Mouse (Mus musculus) left cerebral cortex, adult 18-20 months (tissue): ENCODE data around the gene Tmub2. TPM values are rescaled to one million over a fixed set of nuclear protein-coding genes. Genes with fewer than 3 reads are reported as not detected.
"Not testable (repeated sequence)": the region's sequence is repeated elsewhere in the genome, so short reads cannot be mapped to it uniquely, and the experiment has no call there.

ENCODE experiments used
- DNase-seq, 2 experiments: peaks; one replicate each; pipeline ENCODE4 v3.0.0; 2021 to 2022; ENCODE audit warnings: low spot score in 2 of 2, mixed read lengths in 1 of 2
- total RNA-seq, 2 experiments: library from RNA; stranded (reverse); gene quantifications; 2 replicates each; pipeline ENCODE4 v1.2.3; 2021

The Tmub2 gene
- total RNA-seq, 2 experiments from 2014 or later = 65.1 to 71.0 TPM

DNA sequence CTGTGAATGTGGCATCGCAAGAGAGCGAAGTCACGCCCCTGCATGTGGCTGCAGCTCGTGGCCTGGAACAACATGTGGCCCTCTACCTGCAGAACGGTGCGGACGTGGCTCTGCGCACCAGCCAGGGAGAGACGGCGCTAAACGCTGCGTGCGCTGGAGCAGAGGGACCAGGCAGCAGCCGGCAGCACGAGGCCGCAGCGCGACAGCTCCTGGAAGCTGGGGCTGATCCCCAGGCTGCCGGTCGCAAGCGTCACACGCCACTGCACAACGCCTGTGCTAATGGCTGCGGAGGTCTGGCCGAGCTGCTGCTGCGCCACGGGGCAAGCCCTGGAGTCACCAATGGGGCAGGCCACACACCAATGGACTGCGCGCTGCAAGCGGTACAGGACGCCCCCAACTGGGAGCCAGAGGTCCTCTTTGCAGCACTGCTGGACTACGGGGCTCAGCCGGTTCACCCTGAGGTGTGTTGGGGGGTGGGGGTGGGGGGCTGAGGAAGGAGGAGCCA is 8.3 kb upstream of the Tmub2 start:
- DNase-seq = peak; percentile 34 to 46

DNA sequence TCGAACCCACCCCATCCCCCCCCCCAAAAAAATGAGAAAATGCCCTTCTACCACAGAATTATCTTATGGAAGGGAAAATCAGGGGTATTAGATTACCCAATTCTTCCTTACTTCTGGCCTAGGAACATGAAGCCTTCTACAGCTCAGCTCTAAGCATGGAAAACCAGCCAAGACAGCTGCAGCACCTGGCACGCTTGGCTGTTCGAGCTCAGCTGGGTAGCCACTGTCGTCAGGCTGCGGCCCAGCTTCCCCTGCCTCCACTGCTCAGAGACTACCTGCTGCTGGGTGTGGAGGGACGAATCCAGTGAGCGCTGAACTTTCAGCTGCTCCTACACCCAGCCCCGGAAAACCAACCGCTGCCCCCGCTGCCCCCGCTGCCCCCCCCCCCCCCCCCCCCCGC is 7.0 kb upstream of the Tmub2 start:
- no peak for DNase-seq

DNA sequence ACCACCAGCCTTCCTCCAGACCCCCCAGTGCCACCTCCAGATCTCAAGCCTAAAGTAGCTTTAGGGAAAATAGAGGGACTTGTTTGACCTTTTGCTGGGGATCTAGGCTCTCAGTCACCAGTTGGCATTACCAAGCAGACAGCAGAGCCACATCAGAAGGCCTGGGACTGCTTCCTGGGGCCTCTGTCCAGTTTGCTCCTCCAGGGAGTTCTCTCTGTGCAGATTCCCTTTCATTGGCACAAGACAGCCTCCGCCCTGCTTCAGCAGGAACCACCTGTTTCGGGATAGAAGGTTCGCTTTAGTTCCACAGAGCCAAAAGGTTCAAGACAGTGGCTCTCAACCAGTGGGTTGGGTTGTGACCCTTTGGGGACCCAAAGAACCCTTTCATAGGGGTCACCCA is 5.1 kb upstream of the Tmub2 start:
- no peak for DNase-seq

- not testable (repeated sequence) for DNase-seq
These were observed 4.5 kb upstream of the Tmub2 start for GRCm38 (mm10) chr11:102280267-102280666.

DNA sequence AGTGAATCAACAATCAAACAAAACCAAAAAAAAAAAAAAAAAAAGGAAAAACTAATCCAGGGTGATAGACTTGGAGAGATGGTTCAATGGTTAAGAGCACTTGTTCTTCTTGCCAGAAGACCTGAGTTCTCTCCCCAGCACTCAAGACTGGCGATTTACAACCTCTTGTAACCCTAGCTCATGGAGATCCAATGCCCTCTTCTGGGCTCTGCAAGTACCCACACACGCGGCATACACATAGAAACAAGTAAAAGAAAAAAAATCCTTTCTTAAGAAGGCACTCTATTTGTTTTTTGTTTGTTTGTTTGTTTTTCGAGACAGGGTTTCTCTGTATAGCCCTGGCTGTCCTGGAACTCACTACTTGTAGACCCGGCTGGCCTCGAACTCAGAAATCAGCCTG is 809 bp upstream of the Tmub2 start:
- DNase-seq = no peak

GRCm38 (mm10) chr11:102285095-102285834 is 534 bp downstream of the Tmub2 start:
- no peak for DNase-seq

DNA sequence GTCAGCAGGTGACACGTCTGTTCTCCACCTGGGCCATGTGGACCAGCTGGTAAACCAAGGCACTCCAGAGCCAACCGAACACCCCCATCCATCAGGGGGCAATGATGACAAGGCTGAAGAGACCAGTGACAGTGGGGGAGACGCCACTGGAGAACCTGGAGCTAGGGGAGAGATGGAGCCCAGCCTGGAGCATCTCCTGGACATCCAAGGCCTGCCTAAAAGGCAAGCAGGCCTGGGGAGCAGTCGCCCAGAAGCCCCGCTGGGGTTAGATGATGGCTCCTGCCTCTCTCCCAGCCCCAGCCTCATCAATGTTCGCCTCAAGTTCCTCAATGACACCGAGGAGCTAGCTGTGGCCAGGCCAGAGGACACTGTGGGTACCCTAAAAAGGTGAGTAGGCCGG is 2.8 kb downstream of the Tmub2 start:
- DNase-seq = no peak

GRCm38 (mm10) chr11:102288027-102288804 is 3.5 kb downstream of the Tmub2 start:
- no peak for DNase-seq

GRCm38 (mm10) chr11:102288913-102289312 is 4.2 kb downstream of the Tmub2 start:
- no peak for DNase-seq

DNA sequence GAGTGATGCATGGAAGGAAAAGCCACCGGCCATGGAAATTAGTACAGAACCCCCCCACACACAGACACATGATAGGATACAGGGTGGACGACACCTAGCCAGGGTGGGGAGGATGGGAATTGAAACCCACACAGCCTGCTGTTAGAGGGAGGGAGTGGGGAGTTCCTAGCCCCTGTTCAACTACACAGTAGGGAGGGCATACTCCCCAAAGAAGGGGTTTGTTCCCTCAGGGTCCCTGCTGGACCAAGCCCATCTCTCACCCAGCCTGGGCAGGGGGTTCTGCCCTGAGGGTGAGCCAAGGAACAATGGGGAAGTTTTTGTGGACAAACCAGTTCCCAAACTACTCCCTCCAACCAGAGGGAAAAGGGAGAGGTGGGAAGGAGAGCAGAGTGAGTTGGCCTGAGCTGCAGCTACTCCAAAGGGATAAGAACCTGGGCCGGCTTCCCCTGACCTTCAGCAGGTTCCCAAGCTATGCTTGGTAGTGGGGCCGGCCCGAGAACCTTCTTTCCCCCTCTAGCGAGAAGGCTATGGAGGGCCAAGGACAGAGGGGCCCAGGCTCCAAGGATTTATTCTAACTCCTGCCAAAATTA is 4.9 kb downstream of the Tmub2 start:
- no peak for DNase-seq

DNA sequence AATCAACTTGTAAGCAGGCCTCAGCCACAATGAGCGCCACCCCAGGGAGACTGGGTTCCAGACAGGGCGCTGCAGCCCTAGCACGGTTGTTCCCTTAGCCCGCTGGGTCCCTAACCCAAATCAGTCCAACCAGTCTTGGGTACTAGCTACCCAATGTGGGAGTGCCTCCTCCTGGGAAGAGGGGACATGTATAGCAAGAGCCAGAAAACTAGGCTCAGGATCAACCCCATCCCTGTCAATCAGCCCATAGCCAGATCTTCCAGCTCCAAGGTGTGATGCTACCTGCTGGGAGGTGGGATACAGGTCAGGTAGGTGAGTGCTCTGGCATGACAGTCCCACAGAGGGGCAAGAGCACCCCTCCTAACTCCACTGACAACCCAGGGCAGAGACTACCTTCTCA is 5.4 kb downstream of the Tmub2 start:
- DNase-seq = no peak

DNA sequence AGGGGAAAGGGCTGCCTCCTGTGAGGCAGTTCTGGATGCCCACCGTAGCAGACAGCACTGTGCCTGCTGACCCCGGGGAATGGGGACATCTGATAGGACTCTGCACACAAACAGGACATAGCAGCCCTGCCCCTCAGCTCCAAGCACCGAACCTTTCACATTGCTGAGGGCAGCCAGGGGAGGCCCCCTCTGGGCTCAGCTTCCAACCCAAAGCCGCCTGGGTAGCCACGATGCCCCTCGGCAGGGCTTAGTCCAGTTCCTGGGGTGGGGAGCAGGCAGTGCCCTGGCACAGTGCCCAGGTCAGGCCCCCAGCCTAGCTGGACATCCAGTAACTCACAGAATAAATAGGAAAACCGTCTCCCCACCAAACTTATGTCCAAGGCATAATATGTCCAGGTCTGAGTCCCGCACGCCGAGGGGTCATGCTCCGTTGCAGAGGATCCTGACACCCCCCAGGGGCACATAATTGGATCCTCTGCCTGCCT is 6.4 kb downstream of the Tmub2 start:
- DNase-seq = no peak

DNA sequence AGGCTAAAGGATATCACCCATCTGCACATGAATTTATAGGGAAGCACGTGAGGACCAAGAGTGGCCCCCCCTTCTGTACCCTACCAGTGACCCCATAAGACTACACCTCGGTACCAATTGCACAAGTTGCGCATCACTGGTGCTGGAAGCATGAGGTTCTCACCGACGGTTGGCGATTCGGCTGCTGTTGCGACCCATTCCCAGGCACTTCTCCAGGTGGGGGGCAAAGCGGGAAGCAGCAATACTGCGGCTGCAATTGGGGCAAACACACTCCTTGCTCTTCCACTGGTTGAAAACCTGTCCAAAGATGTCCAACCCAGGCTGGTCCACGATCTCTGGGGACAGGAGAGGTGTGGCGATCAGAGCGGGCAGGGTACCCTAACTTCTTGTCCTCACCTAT is 9.2 kb downstream of the Tmub2 start:
- no peak for DNase-seq

- no peak for DNase-seq
These were observed 9.7 kb downstream of the Tmub2 start for GRCm38 (mm10) chr11:102294416-102294815.

- peak in 1 of 2 experiments; percentile 45 for DNase-seq
These were observed 10.3 kb downstream of the Tmub2 start for GRCm38 (mm10) chr11:102294887-102295597.

- no peak for DNase-seq
These were observed 11.1 kb downstream of the Tmub2 start for GRCm38 (mm10) chr11:102295598-102296471.

DNA sequence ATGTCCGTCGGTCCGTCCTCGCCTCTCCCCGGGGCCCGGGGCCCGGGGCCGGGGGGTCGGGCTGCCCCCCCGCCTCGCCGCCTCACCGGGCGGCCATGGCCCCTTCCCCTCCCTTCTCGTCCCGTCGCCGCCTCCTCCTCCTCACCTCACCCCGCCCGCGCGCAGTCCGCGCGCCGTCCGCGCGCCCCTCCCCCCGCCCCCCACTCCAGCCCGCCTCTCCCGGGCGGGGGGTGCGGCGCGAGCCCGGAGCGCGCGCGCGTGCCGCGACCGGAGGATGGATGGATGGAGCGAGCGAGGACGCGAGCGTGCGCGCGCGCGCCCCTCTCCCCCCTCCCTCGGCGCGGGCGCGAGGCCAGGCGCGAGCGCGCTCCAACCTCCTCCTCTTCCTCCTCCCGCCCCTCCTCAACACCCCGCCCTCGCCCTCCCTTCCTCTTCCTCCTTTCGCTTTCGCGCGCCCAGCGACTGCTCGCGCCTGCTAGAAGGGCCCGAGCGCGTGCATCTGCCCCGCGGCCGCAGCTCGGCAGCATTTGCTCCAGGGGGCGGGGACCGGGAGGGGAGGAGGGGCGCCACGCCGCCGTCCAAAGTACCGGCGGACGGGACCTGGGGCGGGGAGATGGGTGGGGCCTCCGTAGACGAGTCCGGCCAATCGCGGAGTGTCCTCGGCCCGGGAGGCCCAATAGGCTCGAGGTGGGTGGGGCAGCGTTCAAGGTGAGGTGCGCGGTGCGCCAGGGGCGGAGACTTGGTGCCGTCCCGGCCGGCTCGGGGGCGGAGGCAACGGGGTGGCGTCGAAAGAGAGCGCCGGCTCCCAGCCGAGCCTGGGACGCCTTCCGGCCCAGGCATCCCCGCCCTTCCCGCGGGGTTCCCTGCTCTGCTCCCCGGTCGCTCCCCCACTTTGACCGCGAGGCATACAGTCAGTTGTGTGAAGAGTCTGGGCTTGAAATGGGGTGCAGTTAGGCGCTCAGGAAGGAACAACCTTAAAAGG is 12.1 kb downstream of the Tmub2 start, which contains the start of gene Atxn7l3:
Atxn7l3 (minus strand) TSS at position 141 of the 982 bp plus-strand sequence.
- DNase-seq = peak; percentile 95 to 99

DNA sequence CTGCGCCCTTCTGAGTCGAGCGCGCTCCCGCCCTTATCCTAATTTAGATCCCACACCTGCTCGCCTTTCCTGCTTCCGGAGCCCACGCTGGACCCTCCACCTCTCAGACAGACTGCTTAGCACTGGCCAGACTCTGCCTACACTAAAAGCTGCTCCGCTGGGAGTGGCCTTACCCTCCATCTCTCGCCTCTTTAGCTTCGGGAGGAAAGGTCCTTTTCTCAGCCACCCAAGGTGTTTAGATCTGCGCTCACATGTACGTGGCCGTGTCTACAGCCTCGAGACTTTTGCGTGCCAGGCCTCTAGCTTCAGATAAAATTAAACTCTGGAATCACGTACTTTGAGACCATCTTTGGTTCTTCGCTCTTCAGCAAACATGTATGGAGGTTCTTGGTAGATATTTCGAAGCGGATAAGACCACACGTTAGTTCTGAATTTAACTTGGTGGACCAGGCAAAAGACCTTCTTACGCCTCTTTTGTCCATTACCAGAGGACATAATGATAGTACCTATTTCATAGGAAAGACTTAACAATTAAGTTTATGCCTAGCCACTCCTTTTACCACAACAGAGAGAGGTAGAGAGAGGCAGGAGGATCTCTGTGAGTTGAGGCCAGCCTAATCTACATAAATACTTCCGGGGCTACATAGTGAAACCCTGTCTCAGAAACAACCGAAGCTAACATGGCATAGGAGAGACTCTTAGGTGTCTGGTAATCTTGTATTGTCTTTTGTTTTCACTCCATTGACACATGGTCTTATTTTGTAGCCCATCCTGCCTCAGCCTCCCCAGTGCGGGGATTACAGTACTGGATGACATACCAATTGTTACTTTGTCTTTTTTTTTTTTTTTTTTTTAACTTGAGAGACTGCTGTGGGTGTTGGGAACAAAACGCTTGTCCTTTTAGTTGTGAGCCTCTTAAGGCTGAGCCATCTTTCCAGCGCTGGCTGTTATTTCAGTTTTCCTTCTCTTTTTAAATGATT is 13.1 kb downstream of the Tmub2 start:
- DNase-seq = no peak
